Mouse (Mus musculus): ENCODE results near the gene Gm17545.

The Gm17545 gene

DNA sequence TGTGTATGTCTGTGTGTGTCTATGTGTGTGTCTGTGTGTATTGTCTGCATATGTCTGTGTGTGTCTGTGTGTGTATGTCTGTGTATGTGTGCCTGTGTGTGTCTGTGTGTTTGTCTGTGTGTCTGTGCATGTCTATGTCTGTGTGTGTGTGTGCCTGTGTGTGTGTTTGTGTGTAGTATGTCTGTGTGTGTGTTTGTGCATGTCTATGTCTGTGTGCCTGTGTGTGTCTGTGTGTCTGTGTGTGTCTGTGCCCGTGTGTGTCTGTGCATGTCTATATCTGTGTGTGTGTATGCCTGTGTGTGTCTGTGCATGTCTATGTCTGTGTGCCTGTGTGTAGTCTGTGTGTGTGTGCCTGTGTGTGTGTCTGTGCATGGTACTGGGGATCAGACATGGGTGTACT lies 9.0 kb upstream of the Gm17545 start:
- DNase-seq (ENCODE audit: low read depth) = no peak

DNA sequence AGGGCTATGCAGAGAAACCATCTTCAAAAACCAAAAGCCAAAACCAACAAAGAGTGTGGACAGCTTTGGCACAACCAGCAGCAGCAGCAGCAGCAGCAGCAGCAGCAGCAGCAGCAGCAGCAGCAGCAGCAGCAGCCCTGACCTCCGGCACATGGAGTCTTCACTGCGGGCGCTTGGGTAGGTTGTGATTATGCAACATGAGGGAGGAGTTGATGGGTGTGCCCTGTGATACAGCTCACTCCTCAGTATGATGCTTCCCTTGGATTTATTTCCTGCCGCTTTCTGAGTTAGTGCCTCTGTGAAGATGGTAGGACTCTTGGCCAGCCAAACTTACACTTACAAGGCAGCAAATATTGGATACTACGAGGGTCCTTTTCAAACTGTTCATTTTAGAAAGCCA lies 6.9 kb upstream of the Gm17545 start:
- no peak for DNase-seq (ENCODE audit: low read depth)

GRCm38 (mm10) chr9:22448420-22448819 lies 5.7 kb upstream of the Gm17545 start:
- DNase-seq (ENCODE audit: low read depth) = no peak

DNA sequence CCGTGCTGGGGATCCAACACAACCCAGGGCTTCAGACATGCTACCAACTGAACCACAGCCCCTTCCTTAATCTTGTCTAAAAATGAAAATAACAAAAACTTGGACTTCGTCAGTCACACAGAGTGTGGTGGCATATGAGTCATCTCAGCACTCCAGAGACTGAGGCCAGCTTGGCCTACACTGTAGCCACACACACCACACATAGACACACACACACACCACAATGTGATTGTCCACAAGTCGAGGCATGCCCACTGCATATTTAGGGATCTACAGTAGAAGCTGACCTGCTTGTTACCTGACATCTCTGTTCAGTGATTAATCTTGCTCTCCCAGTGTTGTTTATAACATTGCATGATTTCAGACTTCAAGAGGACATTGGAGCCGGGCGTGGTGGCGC lies 4.9 kb upstream of the Gm17545 start:
- DNase-seq (ENCODE audit: low read depth) = no peak

- no peak for DNase-seq (ENCODE audit: low read depth)
These were observed 1.4 kb upstream of the Gm17545 start for GRCm38 (mm10) chr9:22452697-22453096.

DNA sequence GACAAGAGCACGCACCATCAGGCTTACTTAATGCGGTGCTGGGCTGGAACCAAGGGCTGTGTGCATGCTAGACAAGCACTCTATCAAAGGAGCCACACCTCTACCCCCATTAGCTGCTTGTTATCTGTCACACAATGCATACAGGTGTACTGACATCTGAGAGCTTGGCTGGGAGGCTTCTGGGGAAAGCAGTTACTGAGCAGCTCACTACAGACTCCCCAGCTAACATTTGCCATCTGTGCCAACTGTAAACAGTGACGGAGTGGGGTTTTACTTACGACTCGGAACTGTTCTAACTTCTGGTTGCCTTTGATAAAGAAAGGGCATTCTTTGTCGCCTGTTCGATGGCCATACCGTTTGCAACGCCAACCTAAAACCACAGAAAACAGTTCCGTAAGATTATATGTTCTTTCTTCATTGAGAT lies 577 bp upstream of the Gm17545 start:
- no peak for DNase-seq (ENCODE audit: low read depth)

GRCm38 (mm10) chr9:22455041-22455440 lies 951 bp downstream of the Gm17545 start:
- no peak for DNase-seq (ENCODE audit: low read depth)

- DNase-seq (ENCODE audit: low read depth) = no peak
These were observed 3.2 kb downstream of the Gm17545 start for GRCm38 (mm10) chr9:22457142-22457835.

GRCm38 (mm10) chr9:22461946-22462345 lies 7.9 kb downstream of the Gm17545 start:
- DNase-seq (ENCODE audit: low read depth) = no peak

- no peak for DNase-seq (ENCODE audit: low read depth)
These were observed 12.1 kb downstream of the Gm17545 start for GRCm38 (mm10) chr9:22466212-22466611.

GRCm38 (mm10) chr9:22467371-22468169 lies 13.5 kb downstream of the Gm17545 start:
- DNase-seq (ENCODE audit: low read depth) = peak; percentile 78

- DNase-seq (ENCODE audit: low read depth) = peak; percentile 93
These were observed 14.2 kb downstream of the Gm17545 start for GRCm38 (mm10) chr9:22468170-22468898.

DNA sequence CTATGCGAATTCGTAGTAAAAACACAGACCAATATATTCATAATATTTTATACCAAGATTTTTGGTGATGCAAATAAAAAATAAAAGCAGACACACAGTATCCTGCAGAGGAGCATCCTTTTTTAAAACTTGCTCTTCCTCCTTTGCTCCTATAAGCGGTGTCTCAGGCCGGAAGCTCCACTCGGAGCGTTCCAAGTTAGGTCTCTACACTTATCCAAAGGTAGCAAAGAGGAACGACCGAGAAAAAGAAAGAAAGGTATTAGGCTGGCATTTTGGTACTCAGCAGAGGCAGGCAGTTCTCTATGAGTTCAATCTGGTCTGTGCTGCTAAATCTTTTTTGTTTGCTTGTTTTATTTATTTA lies 14.8 kb downstream of the Gm17545 start:
- DNase-seq (ENCODE audit: low read depth) = no peak

GRCm38 (mm10) chr9:22469643-22470042 lies 15.6 kb downstream of the Gm17545 start, which contains the start of gene Rp9:
TSS of gene Rp9 (minus strand) at chr9:22469743.
- no peak for DNase-seq (ENCODE audit: low read depth)

- peak; percentile 96 for DNase-seq (ENCODE audit: low read depth)
These were observed 21.4 kb downstream of the Gm17545 start, which contains the start of gene Bbs9 for GRCm38 (mm10) chr9:22475424-22475868. TSS of gene Bbs9 (plus strand) at chr9:22475715.

- DNase-seq (ENCODE audit: low read depth) = peak; percentile 52
These were observed 22.2 kb downstream of the Gm17545 start for GRCm38 (mm10) chr9:22476265-22476664.

- DNase-seq (ENCODE audit: low read depth) = no peak
These were observed 24.9 kb downstream of the Gm17545 start for GRCm38 (mm10) chr9:22478946-22479345.

- no peak for DNase-seq (ENCODE audit: low read depth)
These were observed 29.9 kb downstream of the Gm17545 start for GRCm38 (mm10) chr9:22483866-22484561.

DNA sequence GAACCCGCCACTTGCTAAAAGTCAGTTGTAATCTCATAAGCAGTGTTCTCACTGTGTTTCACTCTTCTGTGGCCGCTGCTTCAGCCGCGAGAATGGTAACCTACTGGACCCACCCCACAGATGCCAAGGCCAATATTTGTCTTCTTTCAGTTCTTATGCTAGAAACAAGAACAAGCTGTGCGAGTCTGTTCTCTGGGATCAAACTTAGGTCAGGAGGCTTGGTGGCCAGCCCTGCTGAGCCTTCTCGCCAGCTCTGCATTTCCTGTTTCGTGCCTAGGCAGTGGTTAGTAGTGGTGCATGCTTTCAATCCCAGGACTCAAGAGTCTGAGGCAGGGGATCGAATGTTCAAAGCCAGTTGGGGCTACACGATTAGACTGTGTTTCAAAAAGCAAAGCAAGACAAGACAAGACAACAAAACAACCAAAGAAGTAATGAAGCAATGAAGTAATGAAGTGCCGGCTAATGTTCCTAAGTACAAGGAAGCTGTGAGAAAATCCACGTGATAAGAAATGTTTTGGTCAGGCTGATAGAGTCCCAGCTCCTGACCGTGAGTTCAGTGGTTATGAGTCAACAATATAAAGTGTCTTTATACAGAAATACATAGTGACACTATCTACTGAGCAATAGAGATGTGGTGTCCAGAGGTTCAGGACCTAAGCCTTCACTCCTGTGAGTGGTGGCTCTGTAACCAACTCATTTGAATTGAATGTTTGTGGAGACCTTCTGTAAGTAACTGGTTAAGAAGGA lies 30.6 kb downstream of the Gm17545 start:
- no peak for DNase-seq (ENCODE audit: low read depth)

- no peak for DNase-seq (ENCODE audit: low read depth)
These were observed 32.1 kb downstream of the Gm17545 start for GRCm38 (mm10) chr9:22486211-22486610.

DNA sequence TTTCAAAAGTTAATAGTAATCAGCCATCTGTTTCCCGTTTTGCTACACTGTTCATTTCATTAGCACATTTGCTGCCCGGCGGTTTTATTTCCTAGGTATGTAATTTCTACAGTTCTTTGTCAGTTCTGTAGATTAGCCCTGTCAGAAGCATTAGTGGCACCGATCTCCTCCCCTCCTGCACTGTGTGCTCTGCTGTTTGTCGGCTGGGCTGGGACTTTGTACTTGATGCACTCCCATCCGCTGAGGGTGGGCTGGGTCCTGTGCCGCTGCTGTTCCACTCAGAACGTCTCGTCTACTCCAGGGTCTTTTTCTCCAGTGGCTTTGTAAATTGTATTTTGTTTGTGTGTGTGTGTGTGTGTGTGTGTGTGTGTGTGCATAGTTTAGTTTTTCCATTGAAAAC lies 34.9 kb downstream of the Gm17545 start:
- DNase-seq (ENCODE audit: low read depth) = no peak

All from induced T-regulatory cell, adult 2 months (primary cell).